Mouse (Mus musculus) T-cell, adult 66 days (primary cell): ENCODE measurements around the gene Nutm1. TPM values are rescaled to one million over a fixed set of nuclear protein-coding genes. Genes with fewer than 3 reads are reported as not detected.

Experiments
- total RNA-seq, 2 experiments: library from RNA; stranded (reverse); gene quantifications; 3 replicates in 1 of 2; 4 replicates in 1 of 2; pipeline ENCODE4 v1.2.4; 2023

The Nutm1 gene
- total RNA-seq: not detected

GRCm38 (mm10) chr2:112259241-112259962 is at the start of gene Nutm1:
Gene Nutm1 (minus strand): TSS chr2:112259291.

GRCm38 (mm10) chr2:112266242-112266592 is 7.1 kb upstream of the Nutm1 start, which contains the start of gene Gm21985:
Gene Gm21985 (plus strand): TSS chr2:112266314.

GRCm38 (mm10) chr2:112265448-112266241 is 6.6 kb upstream of the Nutm1 start, which contains the start of gene Slc12a6:
Gene Slc12a6 (plus strand): TSS chr2:112265825.

GRCm38 (mm10) chr2:112261748-112262653 is 2.9 kb upstream of the Nutm1 start, which contains the start of gene Nop10:
Gene Nop10 (plus strand): TSS chr2:112261926.

GRCm38 (mm10) chr2:112239212-112239934 is 19.7 kb downstream of the Nutm1 start, which contains the start of gene Lpcat4:
Gene Lpcat4 (plus strand): TSS chr2:112239468.

Other genes with a start within 250 kb of the Nutm1 start
- gene Olfr1310, start 246.6 kb downstream of the Nutm1 start, total RNA-seq: not detected
- gene Olfr1311, start 234.9 kb downstream of the Nutm1 start, total RNA-seq: not detected
- not detected for gene Olfr1312, start 209.1 kb downstream of the Nutm1 start, total RNA-seq
- gene Olfr1313, start 181.4 kb downstream of the Nutm1 start, total RNA-seq: not detected
- not detected for gene Olfr1314, start 162.5 kb downstream of the Nutm1 start, total RNA-seq
- gene Olfr1315-ps1, start 143.9 kb downstream of the Nutm1 start, total RNA-seq: not detected
- not detected for gene Olfr1316, start 124.3 kb downstream of the Nutm1 start, total RNA-seq
- not detected for gene Olfr1317, start 119.0 kb downstream of the Nutm1 start, total RNA-seq
- gene Olfr1318, start 105.1 kb downstream of the Nutm1 start, total RNA-seq: not detected
- 10 to 100 TPM; 60.3 TPM for gene Lpcat4, start 19.8 kb downstream of the Nutm1 start, total RNA-seq
- gene Nop10, start 2.6 kb upstream of the Nutm1 start, total RNA-seq: 10 to 100 TPM; 65.6 to 74.8 TPM
- 100 to 1,000 TPM; 121 to 133 TPM for gene Slc12a6, start 6.5 kb upstream of the Nutm1 start, total RNA-seq
- 1 to 10 TPM in 1 of 2 experiments, not detected in 1; 1.3 TPM for gene Gm21985, start 7.0 kb upstream of the Nutm1 start, total RNA-seq
- gene Emc4, start 108.7 kb upstream of the Nutm1 start, total RNA-seq: 10 to 100 TPM; 34.3 to 40.4 TPM
- gene Katnbl1, start 119.9 kb upstream of the Nutm1 start, total RNA-seq: 10 to 100 TPM; 11.9 to 15.6 TPM
- gene Emc7, start 195.7 kb upstream of the Nutm1 start, total RNA-seq: 10 to 100 TPM; 13.0 to 14.4 TPM
- not detected for gene Chrm5, start 221.5 kb upstream of the Nutm1 start, total RNA-seq
- gene Aven, start 233.7 kb upstream of the Nutm1 start, total RNA-seq: 10 to 100 TPM; 61.6 to 69.3 TPM